Mouse (Mus musculus): ENCODE measurements around the gene Hdgfl2.

DNA sequence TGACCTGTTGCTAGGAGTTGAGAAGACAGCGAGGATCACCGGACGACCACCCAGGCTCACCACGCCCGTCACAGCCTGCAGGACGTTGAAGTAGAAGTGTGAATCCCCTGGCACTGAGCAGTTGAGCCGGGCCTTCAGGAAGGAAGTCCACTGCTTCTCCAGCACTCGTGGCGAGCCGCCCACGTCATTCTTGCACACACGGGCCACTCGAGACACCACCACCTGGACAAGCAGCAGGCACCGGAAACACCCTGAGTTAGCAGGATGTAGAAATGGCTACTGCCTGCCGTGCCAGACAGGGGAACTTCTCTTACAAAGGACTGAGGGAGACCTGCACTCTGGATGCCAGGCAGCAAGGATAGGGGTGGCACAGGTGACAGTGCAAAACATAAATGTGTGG lies 48.8 kb downstream of the Hdgfl2 start:
- TF ChIP-seq POLR2A (IDR thresholded peaks at IDR 0.05; ENCODE audit: low read depth, low read length) (no peak), CTCF (conservative IDR thresholded peaks at IDR 0.05 in 1 of 2, IDR thresholded peaks at IDR 0.05 in 1 of 2; ENCODE audit: low read depth in 2 of 2, low read length in 2 of 2) (no peak), TBP (conservative IDR thresholded peaks at IDR 0.05; ENCODE audit: low read depth, low read length) (no peak), ELF1 (IDR thresholded peaks at IDR 0.05; ENCODE audit: low read depth, low read length) (no peak), TCF12 (IDR thresholded peaks at IDR 0.05; ENCODE audit: low read depth, low read length) (no peak), EP300 (IDR thresholded peaks at IDR 0.05; ENCODE audit: low read length) (no peak), JUND (conservative IDR thresholded peaks at IDR 0.05; ENCODE audit: low read depth, low read length) (no peak), GABPA (IDR thresholded peaks at IDR 0.05; ENCODE audit: insufficient replicate concordance, low read depth, low read length) (no peak), MYC (IDR thresholded peaks at IDR 0.05; ENCODE audit: low read depth, low read length) (no peak), CHD2 (IDR thresholded peaks at IDR 0.05; ENCODE audit: low read length) (no peak), SMC3 (IDR thresholded peaks at IDR 0.05; ENCODE audit: low read depth, low read length) (no peak), E2F4 (IDR thresholded peaks at IDR 0.05; ENCODE audit: insufficient replicate concordance, low read depth, low read length) (no peak)
